Mouse (Mus musculus) hindbrain, embryonic 15.5 days (tissue): ENCODE data around the gene Mylk2. TPM values are rescaled to one million over a fixed set of nuclear protein-coding genes. Genes with fewer than 3 reads are reported as not detected.

Experiments
- ATAC-seq: fragments of 200-750 bp; cut with Nextera tagmentation; 2 replicates; pipeline ENCODE4 v1.8.0; 2017; ENCODE audit warnings: low read depth, moderate number of reproducible peaks, moderate TSS enrichment; ENCODE audit not compliant: low FRiP score
- H3K27ac ChIP-seq: fragments of 300-500 bp; sonication (generic); replicated peaks from 2 replicates; pipeline ENCODE4 v1.5.1; 2015; ENCODE audit warnings: mild to moderate bottlenecking, inconsistent platforms
- H3K27me3 ChIP-seq: fragments of 300-500 bp; sonication (generic); 2 replicates; pipeline ENCODE4 v1.6.1; 2015; ENCODE audit warnings: control low read depth, inconsistent platforms
- H3K36me3 ChIP-seq: fragments of 300-500 bp; sonication (generic); 2 replicates; pipeline ENCODE4 v1.6.1; 2015; ENCODE audit warnings: control low read depth, inconsistent platforms
- H3K4me1 ChIP-seq: fragments of 300-500 bp; sonication (generic); replicated peaks from 2 replicates; pipeline ENCODE4 v1.6.1; 2015; ENCODE audit warnings: control low read depth, inconsistent platforms
- H3K4me2 ChIP-seq: fragments of 300-500 bp; sonication (generic); 2 replicates; pipeline ENCODE4 v1.6.1; 2015; ENCODE audit warnings: moderate library complexity, mild to moderate bottlenecking, inconsistent platforms
- H3K4me3 ChIP-seq: fragments of 300-500 bp; sonication (generic); 2 replicates; pipeline ENCODE4 v1.5.1; 2015; ENCODE audit warnings: mild to moderate bottlenecking, inconsistent platforms
- H3K9ac ChIP-seq: fragments of 300-500 bp; sonication (generic); 2 replicates; pipeline ENCODE4 v1.6.1; 2015; ENCODE audit warnings: inconsistent platforms
- H3K9me3 ChIP-seq: fragments of 300-500 bp; sonication (generic); 2 replicates; pipeline ENCODE4 v1.6.1; 2016; ENCODE audit warnings: control low read depth, inconsistent platforms
- WGBS: fragments of 180-500 bp; shearing (Covaris S2); methylation state at CpG from one replicate; pipeline ENCODE4 v1.1.7; 2015; 5-methylcytosine and 5-hydroxymethylcytosine counted together
- microRNA-seq: library from miRNA; unstranded; fragments of <30 nt; microRNA quantifications from one replicate; pipeline ENCODE4, GENCODE M21; 2016
- polyA plus RNA-seq: library from polyadenylated mRNA; unstranded; fragments of >200 nt; fragmentation: Nextera tagmentation; extraction: Ambion mirVana; gene quantifications from 2 replicates; pipeline ENCODE4 v1.2.1, GENCODE M21; 2015

The Mylk2 gene
- polyA plus RNA-seq, 1 experiment from 2014 or later, result 0.08 TPM

GRCm38 (mm10) chr2:152951065-152951849 is 40.1 kb downstream of the Mylk2 start, which contains the start of gene Dusp15:
Dusp15 (minus strand) TSS chr2:152951698.
- H3K4me2 ChIP-seq, result peak within 1 kb of the TSS; percentile 95
- ATAC-seq, result peak; percentile 83
- H3K9me3 ChIP-seq, result no peaks in the 10 kb centered on the region
- peaks cover 29% of the 10 kb centered on the region for H3K4me1 ChIP-seq
- peak within 1 kb of the TSS; percentile 81 for H3K4me3 ChIP-seq
- H3K9ac ChIP-seq, result peak within 1 kb of the TSS; percentile 85
- WGBS, result under 1% methylated on average over 51 of the region's 54 CpGs
- H3K27me3 ChIP-seq, result peaks cover 10% of the 10 kb centered on the region; the same call in 1 of the 2 replicates
- peak within 1 kb of the TSS; percentile 85 for H3K27ac ChIP-seq
- no peaks in the 10 kb centered on the region for H3K36me3 ChIP-seq

DNA sequence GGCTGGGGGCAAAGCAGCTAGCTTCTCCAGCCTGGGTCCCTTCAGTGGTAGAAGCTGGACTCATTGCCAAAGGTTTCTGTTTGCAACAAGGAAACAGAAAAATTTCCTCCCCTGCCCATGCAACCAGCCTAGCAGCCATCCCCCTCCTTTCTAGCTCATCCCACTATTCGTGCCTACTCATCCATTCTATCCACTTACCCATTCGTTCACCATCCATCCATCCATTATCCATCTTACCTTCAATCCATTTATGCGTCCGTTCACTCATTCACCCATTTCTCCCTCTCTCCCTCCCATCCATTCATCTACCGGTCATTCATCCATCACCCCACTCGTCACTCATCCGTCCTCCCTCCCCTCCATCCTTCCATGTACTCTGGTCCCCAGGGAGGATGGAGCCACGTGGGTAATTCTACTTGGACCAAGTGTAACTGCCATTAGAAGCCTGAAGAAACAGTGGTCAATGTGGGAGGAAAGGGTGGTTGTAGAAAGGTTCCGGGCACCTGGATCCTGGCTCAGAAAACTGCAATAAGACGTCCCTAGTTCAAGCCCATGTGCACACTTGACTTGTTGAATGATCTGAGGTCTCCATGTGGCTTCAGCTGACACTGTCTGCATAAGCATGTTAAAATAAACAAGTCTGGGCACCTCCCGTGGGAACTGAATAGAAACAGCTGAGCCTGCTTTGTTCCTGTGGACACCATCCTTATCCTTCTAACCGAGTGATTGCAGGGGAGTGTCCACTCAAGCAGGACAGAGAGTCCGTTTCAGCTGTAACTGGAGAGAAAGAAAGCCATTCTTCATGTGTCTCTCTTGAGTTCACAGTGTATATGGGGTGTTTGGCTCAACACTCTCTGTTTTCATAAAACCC is 40.9 kb downstream of the Mylk2 start:
- Histone ChIP-seq H3K9me3 (no peaks in the 10 kb centered on the region), H3K27me3 (0 out of 2 replicates have a peak, but pooled peaks cover 11% of the 10 kb centered on the region), H3K9ac (peak overlapping the region; percentile 85), H3K4me1 (peaks cover 25% of the 10 kb centered on the region), H3K4me2 (peak overlapping the region; percentile 95), H3K27ac (peak overlapping the region; percentile 85), H3K36me3 (no peaks in the 10 kb centered on the region), H3K4me3 (peak overlapping the region; percentile 81)
- WGBS, result 7% methylated on average over 13 of the region's 13 CpGs
- ATAC-seq, result peak; percentile 24

- no peak for ATAC-seq
- Histone ChIP-seq H3K9me3 (no peaks in the 10 kb centered on the region), H3K9ac (no peak overlapping the region), H3K36me3 (no peaks in the 10 kb centered on the region), H3K27me3 (0 out of 2 replicates have a peak, but pooled peaks cover 11% of the 10 kb centered on the region), H3K27ac (no peak overlapping the region), H3K4me1 (no peaks in the 10 kb centered on the region; the same call in 1 of the 2 replicates), H3K4me2 (no peak overlapping the region), H3K4me3 (no peak overlapping the region)
- 82% methylated on average over 3 of the region's 3 CpGs for WGBS
These were observed 47.0 kb downstream of the Mylk2 start for GRCm38 (mm10) chr2:152958116-152958515.

DNA sequence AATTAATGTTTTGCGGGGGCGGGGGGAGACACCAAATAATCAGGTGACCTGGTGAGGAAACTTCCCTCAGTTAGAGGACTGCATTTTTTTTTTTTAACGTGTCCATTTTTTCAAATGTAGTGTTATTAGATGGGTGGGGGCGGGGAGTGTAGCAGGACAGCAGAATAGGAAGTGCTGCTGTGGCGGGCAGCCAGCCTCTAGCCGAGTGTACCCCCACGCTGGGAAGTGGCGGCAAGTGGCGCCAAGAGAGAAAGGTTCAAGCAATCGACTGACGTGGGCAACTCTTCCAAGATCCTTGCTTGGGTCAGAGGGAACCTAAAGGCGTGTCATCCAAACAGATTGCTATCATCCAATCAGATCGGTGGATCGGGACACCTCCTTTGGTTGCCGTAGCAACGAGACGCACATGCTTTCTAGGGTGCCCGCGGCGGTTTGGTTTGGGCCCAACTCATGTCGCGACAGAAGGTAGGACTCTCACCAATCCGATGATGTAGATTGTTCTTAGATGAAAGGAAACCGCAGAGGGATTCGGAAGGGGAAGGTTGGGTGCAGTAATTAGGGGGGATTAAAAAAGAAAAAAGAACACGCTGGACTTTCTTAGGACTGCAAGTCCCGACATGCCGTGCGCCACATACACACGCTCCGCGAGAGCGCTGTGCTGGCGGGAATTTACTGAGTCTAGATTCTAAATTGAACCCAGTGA is 51.1 kb downstream of the Mylk2 start, which contains the start of gene Ttll9:
Gene Ttll9 (plus strand): TSS at position 395 of the 703 bp plus-strand sequence.
- peak; percentile 96 for ATAC-seq
- Histone ChIP-seq H3K9ac (no peak within 1 kb of the TSS), H3K27me3 (no peaks in the 10 kb centered on the region), H3K27ac (no peak within 1 kb of the TSS), H3K4me2 (peak within 1 kb of the TSS; percentile 75), H3K4me3 (peak within 1 kb of the TSS; percentile 42), H3K9me3 (no peaks in the 10 kb centered on the region), H3K36me3 (no peaks in the 10 kb centered on the region), H3K4me1 (no peaks in the 10 kb centered on the region; the same call in 1 of the 2 replicates)
- 3% methylated on average over 34 of the region's 34 CpGs for WGBS

GRCm38 (mm10) chr2:152965555-152965954 is 54.4 kb downstream of the Mylk2 start:
- Histone ChIP-seq H3K27ac (no peak overlapping the region), H3K4me3 (no peak overlapping the region), H3K9me3 (no peaks in the 10 kb centered on the region), H3K9ac (no peak overlapping the region), H3K4me2 (no peak overlapping the region), H3K4me1 (no peaks in the 10 kb centered on the region; the same call in 1 of the 2 replicates), H3K36me3 (no peaks in the 10 kb centered on the region), H3K27me3 (no peaks in the 10 kb centered on the region)
- WGBS, result 69% methylated on average over 4 of the region's 4 CpGs
- no peak for ATAC-seq

Small RNAs within 50 kb of the gene (microRNA-seq; reads per million reads assigned to microRNA genes)
- not detected for gene Mir5622

Other genes starting within 250 kb of the Mylk2 start
- gene H13, start 241.9 kb upstream of the Mylk2 start, polyA plus RNA-seq, result 166 and 177 TPM in 2 replicates
- gene Mcts2, start 224.3 kb upstream of the Mylk2 start, polyA plus RNA-seq, result 32.6 and 37.3 TPM in 2 replicates
- 55.3 and 57.5 TPM in 2 replicates for gene Id1, start 175.1 kb upstream of the Mylk2 start, polyA plus RNA-seq
- gene Cox4i2, start 157.2 kb upstream of the Mylk2 start, polyA plus RNA-seq, result 6.3 TPM in 2 replicates
- 145 and 155 TPM in 2 replicates for gene Bcl2l1, start 79.6 kb upstream of the Mylk2 start, polyA plus RNA-seq
- gene Tpx2, start 63.4 kb upstream of the Mylk2 start, polyA plus RNA-seq, result 17.4 and 22.3 TPM in 2 replicates
- 4.6 and 4.9 TPM in 2 replicates for gene Foxs1, start 21.9 kb downstream of the Mylk2 start, polyA plus RNA-seq
- gene Dusp15, start 40.3 kb downstream of the Mylk2 start, polyA plus RNA-seq, result 10.3 and 13.5 TPM in 2 replicates
- gene Ttll9, start 51.1 kb downstream of the Mylk2 start, polyA plus RNA-seq, result 8.3 and 8.7 TPM in 2 replicates
- gene Pdrg1, start 104.1 kb downstream of the Mylk2 start, polyA plus RNA-seq, result 234 TPM in 2 replicates
- gene Xkr7, start 120.5 kb downstream of the Mylk2 start, polyA plus RNA-seq, result 1.9 and 2.1 TPM in 2 replicates
- gene Ccm2l, start 154.6 kb downstream of the Mylk2 start, polyA plus RNA-seq, result 2.0 and 2.1 TPM in 2 replicates
- gene Hck, start 197.1 kb downstream of the Mylk2 start, polyA plus RNA-seq, result 3.7 and 4.4 TPM in 2 replicates
- 77.8 and 85.6 TPM in 2 replicates for gene Tm9sf4, start 250.0 kb downstream of the Mylk2 start, polyA plus RNA-seq